Comparison of ENCODE assay signal across 27 mouse cellular contexts in the genomic region with DNA sequence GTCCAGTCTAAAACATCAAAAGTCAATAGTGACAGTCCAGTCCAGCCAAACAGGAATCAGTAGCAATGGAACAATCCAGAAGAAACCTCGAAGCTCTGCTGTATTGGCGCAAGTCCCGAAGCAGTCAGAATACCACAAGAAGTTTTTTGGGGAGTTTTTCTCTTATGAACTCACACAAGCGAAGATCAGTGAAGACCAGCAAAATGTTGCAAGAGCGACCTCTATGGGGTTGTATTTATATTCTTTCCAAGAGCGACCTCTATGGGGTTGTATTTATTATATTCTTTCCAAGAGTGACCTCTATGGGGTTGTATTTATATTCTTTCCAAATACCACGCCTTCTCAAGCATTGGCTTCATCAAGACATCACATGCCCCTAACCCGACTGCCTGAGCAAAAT. TPM values are rescaled to one million over a fixed set of nuclear protein-coding genes. Genes with fewer than 3 reads are reported as not detected.
DNase-seq lines count a peak whose midpoint lies in the region; ATAC-seq and TF ChIP-seq lines count a peak whose summit lies in the region.
"Had no signal": no experiment of that assay in that cellular context is flagged by ENCODE, and none has a peak within 500 bp of the region (broad histone marks: within the 10 kb centered on the region; RNA-seq: fewer than 3 reads in every experiment).

No protein-coding gene starts in this region.

- no peaks in the 10 kb centered on the region for H3K9me3 ChIP-seq in lung, embryonic 14.5 days (ENCODE audit: low read depth, low read length)
- H3K9me3 ChIP-seq: embryonic facial prominence, embryonic 12.5 days; hindbrain, embryonic 10.5 days; limb, embryonic 12.5 days; liver, embryonic 13.5 days; midbrain, embryonic 10.5 days had no signal

- peaks cover 54% of the 10 kb centered on the region for H3K36me3 ChIP-seq in lung, embryonic 14.5 days (ENCODE audit: insufficient read depth)
- H3K36me3 ChIP-seq in splenic B cell, adult 2 months (ENCODE audit: control insufficient read depth, insufficient read depth, low read length, poor library complexity, severe bottlenecking) = peaks cover 7% of the 10 kb centered on the region

- H3K9ac ChIP-seq in lung, embryonic 14.5 days = no peak overlapping the region
- H3K9ac ChIP-seq: embryonic facial prominence, embryonic 12.5 days; limb, embryonic 12.5 days; liver, embryonic 13.5 days had no signal

- ATAC-seq in lung, embryonic 14.5 days (ENCODE audit: insufficient read depth) = no peak
- no peak for ATAC-seq in frontal cortex, adult (ENCODE audit: low TSS enrichment)
- ATAC-seq: hindbrain, postnatal 0 days had no signal

- H3K27me3 ChIP-seq in lung, embryonic 14.5 days (ENCODE audit: insufficient read depth, low read length) = no peaks in the 10 kb centered on the region
- no peaks in the 10 kb centered on the region for H3K27me3 ChIP-seq in splenic B cell, adult 2 months (ENCODE audit: control insufficient read depth, insufficient read depth, low read length, poor library complexity, severe bottlenecking)
- H3K27me3 ChIP-seq: embryonic facial prominence, embryonic 12.5 days; limb, embryonic 12.5 days; liver, embryonic 13.5 days had no signal

- no peak overlapping the region for H3K4me2 ChIP-seq in lung, embryonic 14.5 days
- H3K4me2 ChIP-seq: embryonic facial prominence, embryonic 12.5 days; heart, embryonic 11.5 days; limb, embryonic 12.5 days; liver, embryonic 13.5 days had no signal

- no peak overlapping the region for H3K27ac ChIP-seq in lung, embryonic 14.5 days (ENCODE audit: low read depth)
- H3K27ac ChIP-seq: embryonic facial prominence, embryonic 12.5 days; hindbrain, embryonic 10.5 days; hindbrain, postnatal 0 days; layer of hippocampus, adult 2 months; limb, embryonic 12.5 days; liver, embryonic 13.5 days; macrophage; midbrain, embryonic 10.5 days had no signal

- 83% methylated on average over 8 of the region's 8 CpGs for WGBS in lung, embryonic 14.5 days

- H3K4me3 ChIP-seq in lung, embryonic 14.5 days (ENCODE audit: low read depth, low read length) = no peak overlapping the region
- H3K4me3 ChIP-seq: embryonic facial prominence, embryonic 12.5 days; hindbrain, embryonic 10.5 days; layer of hippocampus, adult 2 months; limb, embryonic 12.5 days; liver, embryonic 13.5 days; midbrain, embryonic 10.5 days had no signal

- DNase-seq in lung, embryonic 14.5 days = peak; percentile 33
- DNase-seq in lung, postnatal 36 days = no peak
- peak; percentile 54 for DNase-seq in CD4-positive, CD25-positive, alpha-beta regulatory T cell, adult 2 months (ENCODE audit: low read depth, low spot score)
- peak; percentile 27 for DNase-seq in NIH3T3 (ENCODE audit: low read depth)
- peak; percentile 34 for DNase-seq in splenic B cell, adult 2 months (ENCODE audit: low read depth, low spot score)
- DNase-seq in right cerebral cortex, postnatal 36 days (ENCODE audit: low spot score in 2 of 2) = no peak
- no peak for DNase-seq in frontal cortex, postnatal 36 days (ENCODE audit: low spot score in 2 of 2)
- DNase-seq: adrenal gland, adult 8-10 months; cerebellum, adult 11-12 months; cerebellum, postnatal 10 days; heart, postnatal 10 days; kidney, adult 18-20 months; kidney, postnatal 10 days; layer of hippocampus, postnatal 36 days; liver, embryonic 13.5 days; spleen, adult 18-20 months; thymus, postnatal 14 days had no signal

- 0 out of 2 replicates have a peak, but pooled peaks have one; percentile 5 for TF ChIP-seq CTCF in lung, embryonic 14.5 days (IDR thresholded peaks at IDR 0.05; ENCODE audit: low read depth)

- no peaks in the 10 kb centered on the region for H3K4me1 ChIP-seq in lung, embryonic 14.5 days (ENCODE audit: insufficient read depth)
- H3K4me1 ChIP-seq: embryonic facial prominence, embryonic 12.5 days; limb, embryonic 12.5 days; liver, embryonic 13.5 days; midbrain, embryonic 10.5 days had no signal

RNA-seq across cellular contexts. Expression of gene Gpbar1, which starts 9.6 kb away (rescaled TPM):
- polyA plus RNA-seq in lung, embryonic 14.5 days (2014; fragmentation: Nextera tagmentation; extraction: Ambion mirVana) = 0.18 and 0.57 TPM in 2 replicates
- polyA plus RNA-seq: embryonic facial prominence, embryonic 12.5 days; forebrain, embryonic 11.5 days; hindbrain, postnatal 0 days; macrophage had no signal

RNA-seq across cellular contexts. Expression of gene Aamp, which starts 15.8 kb away (rescaled TPM):
- 233 and 236 TPM in 2 replicates for polyA plus RNA-seq in lung, embryonic 14.5 days (2014; fragmentation: Nextera tagmentation; extraction: Ambion mirVana)

RNA-seq across cellular contexts. Expression of gene Pnkd, which starts 16.0 kb away (rescaled TPM):
- 103 and 104 TPM in 2 replicates for polyA plus RNA-seq in lung, embryonic 14.5 days (2014; fragmentation: Nextera tagmentation; extraction: Ambion mirVana)

RNA-seq across cellular contexts. Expression of gene Arpc2, which starts 32.9 kb away (rescaled TPM):
- polyA plus RNA-seq in lung, embryonic 14.5 days (2014; fragmentation: Nextera tagmentation; extraction: Ambion mirVana) = 365 and 370 TPM in 2 replicates

RNA-seq across cellular contexts. Expression of gene Tmbim1, which starts 36.7 kb away (rescaled TPM):
- polyA plus RNA-seq in lung, embryonic 14.5 days (2014; fragmentation: Nextera tagmentation; extraction: Ambion mirVana) = 25.5 and 29.8 TPM in 2 replicates

Comparison
In these comparisons a context has a peak if more than half of its experiments do, and no peak if none do; other contexts are left out.
1. DNase-seq: peak in lung, embryonic 14.5 days (single experiment), CD4-positive, CD25-positive, alpha-beta regulatory T cell, adult 2 months (single experiment), NIH3T3 (single experiment) and splenic B cell, adult 2 months (single experiment); none in lung, postnatal 36 days (single experiment), right cerebral cortex, postnatal 36 days (0 of 2) and frontal cortex, postnatal 36 days (0 of 2).